Mouse (Mus musculus): ENCODE measurements around the gene Lpp. TPM values are rescaled to one million over a fixed set of nuclear protein-coding genes. Genes with fewer than 3 reads are reported as not detected.

Gene Lpp
- total and polyA plus RNA-seq, 3 experiments, result 0.64 to 1.2 (median 0.68) TPM

DNA sequence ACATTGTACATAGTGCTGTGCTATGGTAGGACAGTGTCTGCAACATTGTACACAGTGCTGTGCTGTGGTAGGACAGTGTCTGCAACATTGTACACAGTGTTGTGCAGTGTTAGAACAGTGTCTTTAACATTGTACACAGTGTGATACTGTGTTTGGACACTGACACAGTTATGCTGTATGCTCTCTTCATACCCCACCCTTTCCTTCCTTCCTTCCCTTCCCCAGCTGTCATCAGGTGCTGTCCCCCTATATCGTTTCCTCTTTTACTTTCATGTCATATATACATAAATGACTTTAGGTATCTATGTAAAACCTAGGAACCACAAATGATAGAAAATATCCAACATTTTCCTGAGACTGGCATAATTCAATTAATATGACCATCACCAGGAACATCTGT lies 53.1 kb downstream of the Lpp start:
- in situ Hi-C loops (cut with MboI; ENCODE audit: low pct_ligation_motif_present, low pct_unique_long_range_greater_than_20kb, low sequenced_read_pairs), result no loop called here
- DNase-seq (ENCODE audit: extremely low read depth), result no peak

GRCm38 (mm10) chr16:24447666-24448492 lies 54.6 kb downstream of the Lpp start:
- peaks cover 0 to 2% of the 10 kb centered on the region in 2 experiments for H3K36me3 ChIP-seq (replicated peaks in 1 of 2; ENCODE audit: control insufficient read depth in 1 of 2, insufficient read depth in 1 of 2, low read length in 1 of 2)
- in situ Hi-C loops (cut with MboI; ENCODE audit: low pct_ligation_motif_present, low pct_unique_long_range_greater_than_20kb, low sequenced_read_pairs), result no loop called here
- H3K79me2 ChIP-seq (replicated peaks; ENCODE audit: control insufficient read depth, extremely low read depth, insufficient read depth, poor library complexity, severe bottlenecking), result no peaks in the 10 kb centered on the region
- H3K4me2 ChIP-seq (ENCODE audit: insufficient read depth, low read depth, poor library complexity, severe bottlenecking), result no peak overlapping the region
- H3K27ac ChIP-seq (ENCODE audit: insufficient read depth, low read depth), result no peak overlapping the region
- no peaks in the 10 kb centered on the region for H3K27me3 ChIP-seq (replicated peaks)
- no peak overlapping the region for H3K4me3 ChIP-seq (replicated peaks in 1 of 3; ENCODE audit: low read depth in 2 of 3, low read length in 2 of 3, poor library complexity in 1 of 3)
- dilution Hi-C loops (cut with MboI; ENCODE audit: extremely low pct_ligation_motif_present, extremely low pct_unique_long_range_greater_than_20kb, low sequenced_read_pairs), result no loop called here
- H3K4me1 ChIP-seq (ENCODE audit: control insufficient read depth in 1 of 2, insufficient read depth in 2 of 2), result peaks cover 3 to 43% of the 10 kb centered on the region in 2 experiments
- DNase-seq (ENCODE audit: extremely low read depth), result no peak
- no peak for TF ChIP-seq JUND (conservative IDR thresholded peaks at IDR 0.05; ENCODE audit: low read depth, low read length)
- TF ChIP-seq ELF1 (IDR thresholded peaks at IDR 0.05; ENCODE audit: low read depth, low read length), result no peak
- no peak for TF ChIP-seq POLR2A (IDR thresholded peaks at IDR 0.05; ENCODE audit: low read depth, low read length)
- no peak for TF ChIP-seq TBP (conservative IDR thresholded peaks at IDR 0.05; ENCODE audit: low read depth, low read length)
- no peak for TF ChIP-seq IRF4 (IDR thresholded peaks at IDR 0.05; ENCODE audit: low read depth, low read length)
- TF ChIP-seq SIN3A (IDR thresholded peaks at IDR 0.05; ENCODE audit: low read length), result no peak
- no peak for TF ChIP-seq SMC3 (IDR thresholded peaks at IDR 0.05; ENCODE audit: low read depth, low read length)
- no peak for TF ChIP-seq GABPA (IDR thresholded peaks at IDR 0.05; ENCODE audit: insufficient replicate concordance, low read depth, low read length)
- TF ChIP-seq HCFC1 (IDR thresholded peaks at IDR 0.05; ENCODE audit: low read depth, low read length), result no peak
- no peak for TF ChIP-seq USF2 (conservative IDR thresholded peaks at IDR 0.05; ENCODE audit: low read depth, low read length)
- no peak overlapping the region for H3K9ac ChIP-seq (ENCODE audit: insufficient read depth, low read depth)
- no peaks in the 10 kb centered on the region for H3K9me3 ChIP-seq (replicated peaks; ENCODE audit: low read length)

More for the DNA sequence above, 53.1 kb downstream of the Lpp start:
- Histone ChIP-seq H3K79me2 (replicated peaks; ENCODE audit: control insufficient read depth, extremely low read depth, insufficient read depth, poor library complexity, severe bottlenecking) (no peaks in the 10 kb centered on the region), H3K27ac (ENCODE audit: insufficient read depth, low read depth) (no peak overlapping the region; the same call in 1 of the 2 replicates), H3K4me2 (ENCODE audit: insufficient read depth, low read depth, poor library complexity, severe bottlenecking) (no peak overlapping the region), H3K9ac (ENCODE audit: insufficient read depth, low read depth) (no peak overlapping the region), H3K4me1 (ENCODE audit: control insufficient read depth in 1 of 2, insufficient read depth in 2 of 2) (peaks cover 3 to 43% of the 10 kb centered on the region in 2 experiments), H3K9me3 (replicated peaks; ENCODE audit: low read length) (no peaks in the 10 kb centered on the region), H3K27me3 (replicated peaks) (no peaks in the 10 kb centered on the region), H3K4me3 (replicated peaks in 1 of 3; ENCODE audit: low read depth in 2 of 3, low read length in 2 of 3, poor library complexity in 1 of 3) (no peak overlapping the region), H3K36me3 (replicated peaks in 1 of 2; ENCODE audit: control insufficient read depth in 1 of 2, insufficient read depth in 1 of 2, low read length in 1 of 2) (peaks cover 0 to 2% of the 10 kb centered on the region in 2 experiments)
- dilution Hi-C loops (cut with MboI; ENCODE audit: extremely low pct_ligation_motif_present, extremely low pct_unique_long_range_greater_than_20kb, low sequenced_read_pairs), result no loop called here
- TF ChIP-seq CHD1 (IDR thresholded peaks at IDR 0.05; ENCODE audit: low read depth, low read length) (no peak), EP300 (IDR thresholded peaks at IDR 0.05; ENCODE audit: low read length) (no peak), RAD21 (IDR thresholded peaks at IDR 0.05; ENCODE audit: low read depth, low read length) (no peak), MAFK (IDR thresholded peaks at IDR 0.05; ENCODE audit: insufficient replicate concordance, low read length) (no peak), HCFC1 (IDR thresholded peaks at IDR 0.05; ENCODE audit: low read depth, low read length) (no peak), ZMIZ1 (IDR thresholded peaks at IDR 0.05; ENCODE audit: low read depth, low read length) (no peak), USF1 (IDR thresholded peaks at IDR 0.05; ENCODE audit: low read depth, low read length) (no peak), PAX5 (IDR thresholded peaks at IDR 0.05; ENCODE audit: low read length) (no peak), CHD2 (IDR thresholded peaks at IDR 0.05; ENCODE audit: low read length) (no peak), MAZ (IDR thresholded peaks at IDR 0.05; ENCODE audit: low read depth, low read length) (no peak), TBP (conservative IDR thresholded peaks at IDR 0.05; ENCODE audit: low read depth, low read length) (no peak)

Measured in CH12.LX (cell line).